Mouse (Mus musculus): ENCODE measurements around the gene Slc35f1. TPM values are rescaled to one million over a fixed set of nuclear protein-coding genes. Genes with fewer than 3 reads are reported as not detected.

Slc35f1 gene
- polyA plus RNA-seq (2012; rRNA removed), result 0.01 and 0.02 TPM in 2 replicates

DNA sequence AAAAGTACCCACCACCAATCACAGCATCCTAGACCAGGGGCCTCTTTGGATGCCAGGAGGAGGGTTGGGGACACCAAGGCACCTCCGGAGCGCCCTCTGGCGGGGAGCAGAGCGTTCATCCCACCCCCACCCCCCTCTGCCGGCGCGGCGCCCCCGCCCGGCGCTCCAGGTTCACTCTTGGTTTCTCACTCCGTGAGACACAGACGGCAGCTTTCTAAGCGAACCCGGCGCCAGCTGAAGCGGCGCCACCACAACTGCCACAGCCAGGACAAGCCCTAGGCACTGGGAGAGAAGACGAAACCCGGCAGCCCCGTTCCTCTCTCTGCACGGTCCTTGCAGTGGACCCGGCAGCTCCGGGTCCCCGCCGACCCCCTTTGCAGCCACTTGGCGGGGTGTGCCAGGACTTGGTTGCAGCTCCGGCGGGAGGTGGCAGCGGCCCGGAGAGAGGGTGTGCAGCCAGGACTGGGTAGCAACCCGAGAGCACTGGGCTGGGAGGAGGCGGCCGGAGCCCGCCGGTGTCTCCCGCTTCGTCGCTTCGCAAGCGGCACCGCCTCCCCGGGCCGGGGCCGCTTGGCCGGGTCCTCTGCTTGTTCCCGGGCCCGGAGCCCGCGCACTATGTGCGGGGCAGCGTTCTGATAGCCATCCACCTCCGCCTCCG is at the start of gene Slc35f1:
TSS of gene Slc35f1 (plus strand) at position 200 of the 658 bp plus-strand sequence.

